In genomic region chr16:10274465-10274864, GRCm38 (mm10) we compare ENCODE assay signal across 11 mouse cellular contexts. TPM values are rescaled to one million over a fixed set of nuclear protein-coding genes. Genes with fewer than 3 reads are reported as not detected.
DNase-seq lines count a peak whose midpoint lies in the region; ATAC-seq and TF ChIP-seq lines count a peak whose summit lies in the region.
"Had no signal": no experiment of that assay in that cellular context is flagged by ENCODE, and none has a peak within 500 bp of the region (broad histone marks: within the 10 kb centered on the region; RNA-seq: fewer than 3 reads in every experiment).

No protein-coding gene starts in this region.

- WGBS in intestine, postnatal 0 days: 69% methylated on average over 4 of the region's 4 CpGs
- 65% methylated on average over 4 of the region's 4 CpGs for WGBS in intestine, embryonic 15.5 days

- no peak for ATAC-seq in intestine, postnatal 0 days
- no peak for ATAC-seq in intestine, embryonic 15.5 days
- ATAC-seq: forebrain, embryonic 14.5 days had no signal

- H3K27me3 ChIP-seq in intestine, postnatal 0 days (replicated peaks; ENCODE audit: control insufficient read depth, insufficient read depth, low read length): no peaks in the 10 kb centered on the region
- H3K27me3 ChIP-seq in intestine, embryonic 15.5 days (replicated peaks): no peaks in the 10 kb centered on the region
- H3K27me3 ChIP-seq: hindbrain, embryonic 12.5 days had no signal

- no peak overlapping the region for H3K9ac ChIP-seq in intestine, postnatal 0 days (ENCODE audit: low read depth, low read length)
- H3K9ac ChIP-seq in intestine, embryonic 15.5 days: no peak overlapping the region
- H3K9ac ChIP-seq: hindbrain, embryonic 12.5 days had no signal

- TF ChIP-seq CTCF in intestine, postnatal 0 days (IDR thresholded peaks at IDR 0.05; ENCODE audit: low read depth): peak; percentile 60

- no peak overlapping the region for H3K4me3 ChIP-seq in intestine, postnatal 0 days (ENCODE audit: low read depth, low read length)
- H3K4me3 ChIP-seq in intestine, embryonic 15.5 days (replicated peaks): no peak overlapping the region
- H3K4me3 ChIP-seq: hindbrain, embryonic 12.5 days had no signal

- no peaks in the 10 kb centered on the region for H3K9me3 ChIP-seq in intestine, postnatal 0 days (ENCODE audit: control insufficient read depth)
- no peaks in the 10 kb centered on the region for H3K9me3 ChIP-seq in intestine, embryonic 15.5 days

- DNase-seq in thymus, postnatal 4 days: peak; percentile 59
- DNase-seq in thymus, postnatal 0 days (ENCODE audit: low spot score): no peak
- DNase-seq in adrenal gland, postnatal 36 days: peak; percentile 34 to 54
- DNase-seq in left cerebral cortex, postnatal 10 days (ENCODE audit: extremely low spot score in 1 of 2, low spot score in 2 of 2): no peak
- DNase-seq in adipocyte (ENCODE audit: low spot score): no peak
- DNase-seq: cerebellum, adult 11 months had no signal

- no peaks in the 10 kb centered on the region for H3K36me3 ChIP-seq in intestine, postnatal 0 days (ENCODE audit: control insufficient read depth, insufficient read depth)
- no peaks in the 10 kb centered on the region for H3K36me3 ChIP-seq in intestine, embryonic 15.5 days
- H3K36me3 ChIP-seq: hindbrain, embryonic 12.5 days had no signal

- H3K4me1 ChIP-seq in intestine, postnatal 0 days (replicated peaks; ENCODE audit: control insufficient read depth, insufficient read depth, low read length): no peaks in the 10 kb centered on the region
- no peaks in the 10 kb centered on the region for H3K4me1 ChIP-seq in intestine, embryonic 15.5 days (replicated peaks)
- H3K4me1 ChIP-seq: hindbrain, embryonic 12.5 days had no signal

- H3K27ac ChIP-seq in intestine, postnatal 0 days (ENCODE audit: low read depth, low read length): no peak overlapping the region
- H3K27ac ChIP-seq in intestine, embryonic 15.5 days: no peak overlapping the region
- H3K27ac ChIP-seq: hindbrain, embryonic 12.5 days had no signal

- H3K4me2 ChIP-seq in intestine, postnatal 0 days (replicated peaks; ENCODE audit: low read depth): no peak overlapping the region
- no peak overlapping the region for H3K4me2 ChIP-seq in intestine, embryonic 15.5 days (replicated peaks)
- H3K4me2 ChIP-seq: hindbrain, embryonic 12.5 days had no signal

- intact Hi-C loops in left cerebral cortex, postnatal 10 days (cut with DNase I): loop anchor here (5.0 kb wide), 1 partner anchor 248 kb away; no protein-coding TSS in a partner anchor

RNA-seq across cellular contexts. Expression of gene Emp2, which starts 39.3 kb away (rescaled TPM):
- polyA plus RNA-seq in intestine, postnatal 0 days (2015; fragmentation: Nextera tagmentation; extraction: Ambion mirVana): 8.7 and 9.5 TPM in 2 replicates
- polyA plus RNA-seq in intestine, embryonic 15.5 days (2015; fragmentation: Nextera tagmentation; extraction: Ambion mirVana): 20.0 and 20.3 TPM in 2 replicates
- polyA plus RNA-seq in thymus, postnatal 0 days (2015; fragmentation: Nextera tagmentation; extraction: Ambion mirVana): 5.1 and 5.3 TPM in 2 replicates
- total RNA-seq in adrenal gland, postnatal 36 days (2021): 1 to 10 TPM; 6.0 to 7.0 TPM
- 10 to 100 TPM; 28.9 to 30.2 TPM for total RNA-seq in left cerebral cortex, postnatal 10 days (2021)
- total RNA-seq: granulocyte monocyte progenitor cell, adult 5-6 weeks had no signal

Comparison
In these comparisons a context has a peak if more than half of its experiments do, and no peak if none do; other contexts are left out.
1. DNase-seq: peak in thymus, postnatal 4 days (single experiment) and adrenal gland, postnatal 36 days (2 of 2); none in thymus, postnatal 0 days (single experiment), left cerebral cortex, postnatal 10 days (0 of 2) and adipocyte (single experiment).